Mouse (Mus musculus): ENCODE results near the gene Tpgs1. TPM values are rescaled to one million over a fixed set of nuclear protein-coding genes. Genes with fewer than 3 reads are reported as not detected.
A peak's percentile ranks its signal among the peaks of the same experiment; 100 is the strongest.

Gene Tpgs1
- 64.2 and 91.5 TPM in 2 replicates for total RNA-seq (2014; rRNA removed)
- 128 and 148 TPM in 2 replicates for polyA plus RNA-seq (2015; fragmentation: Nextera tagmentation; extraction: Ambion mirVana)

GRCm38 (mm10) chr10:79668771-79669575 lies at the start of gene Tpgs1:
Tpgs1 (plus strand) TSS chr10:79669369.
- WGBS = under 1% methylated on average over 45 of the region's 45 CpGs
- Histone ChIP-seq H3K4me1 (ENCODE audit: insufficient read depth) (peaks cover 18% of the 10 kb centered on the region), H3K4me3 (ENCODE audit: low read depth, low read length) (peak within 1 kb of the TSS; percentile 100), H3K9me3 (ENCODE audit: low read length) (no peaks in the 10 kb centered on the region), H3K4me2 (ENCODE audit: low read depth) (peak within 1 kb of the TSS; percentile 89), H3K9ac (peak within 1 kb of the TSS; percentile 96), H3K36me3 (ENCODE audit: insufficient read depth) (peaks cover 4% of the 10 kb centered on the region; the same call in 1 of the 2 replicates), H3K27ac (ENCODE audit: low read depth, low read length) (peak within 1 kb of the TSS; percentile 95), H3K27me3 (ENCODE audit: insufficient read depth, low read length) (no peaks in the 10 kb centered on the region)
- DNase-seq (peak; percentile 98), ATAC-seq (peak; percentile 92)
- TF ChIP-seq CTCF (IDR thresholded peaks at IDR 0.05; ENCODE audit: low read depth) = peak; percentile 93

- Histone ChIP-seq H3K9ac (no peak overlapping the region), H3K27ac (ENCODE audit: low read depth, low read length) (no peak overlapping the region), H3K36me3 (ENCODE audit: insufficient read depth) (peaks cover 28% of the 10 kb centered on the region), H3K9me3 (ENCODE audit: low read length) (no peaks in the 10 kb centered on the region), H3K4me1 (ENCODE audit: insufficient read depth) (no peaks in the 10 kb centered on the region), H3K4me3 (ENCODE audit: low read depth, low read length) (no peak overlapping the region), H3K4me2 (ENCODE audit: low read depth) (no peak overlapping the region), H3K27me3 (ENCODE audit: insufficient read depth, low read length) (no peaks in the 10 kb centered on the region)
- 60% methylated on average over 12 of the region's 12 CpGs for WGBS
- no peak for TF ChIP-seq CTCF (IDR thresholded peaks at IDR 0.05; ENCODE audit: low read depth)
- ATAC-seq (no peak), DNase-seq (no peak)
Observed at GRCm38 (mm10) chr10:79623950-79624349, 45.2 kb upstream of the Tpgs1 start.

- peaks cover 21% of the 10 kb centered on the region for H3K36me3 ChIP-seq (ENCODE audit: insufficient read depth)
- DNase-seq (no peak), ATAC-seq (no peak)
- no peak overlapping the region for H3K27ac ChIP-seq (ENCODE audit: low read depth, low read length)
- H3K4me1 ChIP-seq (ENCODE audit: insufficient read depth) = no peaks in the 10 kb centered on the region
- no peak overlapping the region for H3K4me3 ChIP-seq (ENCODE audit: low read depth, low read length)
- TF ChIP-seq CTCF (IDR thresholded peaks at IDR 0.05; ENCODE audit: low read depth) = no peak
- no peaks in the 10 kb centered on the region for H3K9me3 ChIP-seq (ENCODE audit: low read length)
- H3K27me3 ChIP-seq (ENCODE audit: insufficient read depth, low read length) = no peaks in the 10 kb centered on the region
- no peak overlapping the region for H3K4me2 ChIP-seq (ENCODE audit: low read depth)
- no peak overlapping the region for H3K9ac ChIP-seq
- WGBS = 78% methylated on average over 9 of the region's 9 CpGs
Observed at GRCm38 (mm10) chr10:79625398-79625797, 43.8 kb upstream of the Tpgs1 start.

GRCm38 (mm10) chr10:79626156-79626555 lies 43.0 kb upstream of the Tpgs1 start:
- ATAC-seq = no peak
- no peak for DNase-seq
- H3K4me1 ChIP-seq (ENCODE audit: insufficient read depth) = no peaks in the 10 kb centered on the region
- no peak overlapping the region for H3K4me3 ChIP-seq (ENCODE audit: low read depth, low read length)
- peaks cover 16% of the 10 kb centered on the region for H3K36me3 ChIP-seq (ENCODE audit: insufficient read depth)
- H3K9ac ChIP-seq = no peak overlapping the region
- H3K27ac ChIP-seq (ENCODE audit: low read depth, low read length) = no peak overlapping the region
- no peak for TF ChIP-seq CTCF (IDR thresholded peaks at IDR 0.05; ENCODE audit: low read depth)
- 90% methylated on average over 10 of the region's 10 CpGs for WGBS
- H3K27me3 ChIP-seq (ENCODE audit: insufficient read depth, low read length) = no peaks in the 10 kb centered on the region
- H3K9me3 ChIP-seq (ENCODE audit: low read length) = no peaks in the 10 kb centered on the region
- H3K4me2 ChIP-seq (ENCODE audit: low read depth) = no peak overlapping the region

- Histone ChIP-seq H3K9me3 (ENCODE audit: low read length) (no peaks in the 10 kb centered on the region), H3K9ac (no peak overlapping the region), H3K27ac (ENCODE audit: low read depth, low read length) (no peak overlapping the region), H3K4me1 (ENCODE audit: insufficient read depth) (no peaks in the 10 kb centered on the region), H3K36me3 (ENCODE audit: insufficient read depth) (peaks cover 16% of the 10 kb centered on the region), H3K4me3 (ENCODE audit: low read depth, low read length) (no peak overlapping the region), H3K4me2 (ENCODE audit: low read depth) (no peak overlapping the region), H3K27me3 (ENCODE audit: insufficient read depth, low read length) (no peaks in the 10 kb centered on the region)
- ATAC-seq (peak; percentile 76), DNase-seq (peak; percentile 78)
- WGBS = 45% methylated on average over 5 of the region's 5 CpGs
- TF ChIP-seq CTCF (IDR thresholded peaks at IDR 0.05; ENCODE audit: low read depth) = no peak
Observed at GRCm38 (mm10) chr10:79628377-79628776, 40.8 kb upstream of the Tpgs1 start.

- H3K9ac ChIP-seq = no peak overlapping the region
- TF ChIP-seq CTCF (IDR thresholded peaks at IDR 0.05; ENCODE audit: low read depth) = no peak
- H3K4me1 ChIP-seq (ENCODE audit: insufficient read depth) = 0 out of 2 replicates have a peak, but pooled peaks cover under 1% of the 10 kb centered on the region
- peak; percentile 48 for DNase-seq
- no peak overlapping the region for H3K4me2 ChIP-seq (ENCODE audit: low read depth)
- ATAC-seq = peak; percentile 43; the same call in 1 of the 2 replicates
- no peaks in the 10 kb centered on the region for H3K9me3 ChIP-seq (ENCODE audit: low read length)
- H3K27me3 ChIP-seq (ENCODE audit: insufficient read depth, low read length) = no peaks in the 10 kb centered on the region
- 47% methylated on average over 4 of the region's 4 CpGs for WGBS
- H3K36me3 ChIP-seq (ENCODE audit: insufficient read depth) = peaks cover 7% of the 10 kb centered on the region; the same call in 1 of the 2 replicates
- H3K27ac ChIP-seq (ENCODE audit: low read depth, low read length) = no peak overlapping the region
- no peak overlapping the region for H3K4me3 ChIP-seq (ENCODE audit: low read depth, low read length)
Observed at GRCm38 (mm10) chr10:79631432-79631831, 37.7 kb upstream of the Tpgs1 start.

All from forebrain, postnatal 0 days (tissue).